Mouse (Mus musculus): ENCODE data around the gene Mib2. TPM values are rescaled to one million over a fixed set of nuclear protein-coding genes. Genes with fewer than 3 reads are reported as not detected.
"Not testable (repeated sequence)": the region's sequence is repeated elsewhere in the genome, so short reads cannot be mapped to it uniquely, and the experiment has no call there.

Mib2 gene
- 52.9 TPM in 2 replicates for polyA plus RNA-seq (2012; rRNA removed)

DNA sequence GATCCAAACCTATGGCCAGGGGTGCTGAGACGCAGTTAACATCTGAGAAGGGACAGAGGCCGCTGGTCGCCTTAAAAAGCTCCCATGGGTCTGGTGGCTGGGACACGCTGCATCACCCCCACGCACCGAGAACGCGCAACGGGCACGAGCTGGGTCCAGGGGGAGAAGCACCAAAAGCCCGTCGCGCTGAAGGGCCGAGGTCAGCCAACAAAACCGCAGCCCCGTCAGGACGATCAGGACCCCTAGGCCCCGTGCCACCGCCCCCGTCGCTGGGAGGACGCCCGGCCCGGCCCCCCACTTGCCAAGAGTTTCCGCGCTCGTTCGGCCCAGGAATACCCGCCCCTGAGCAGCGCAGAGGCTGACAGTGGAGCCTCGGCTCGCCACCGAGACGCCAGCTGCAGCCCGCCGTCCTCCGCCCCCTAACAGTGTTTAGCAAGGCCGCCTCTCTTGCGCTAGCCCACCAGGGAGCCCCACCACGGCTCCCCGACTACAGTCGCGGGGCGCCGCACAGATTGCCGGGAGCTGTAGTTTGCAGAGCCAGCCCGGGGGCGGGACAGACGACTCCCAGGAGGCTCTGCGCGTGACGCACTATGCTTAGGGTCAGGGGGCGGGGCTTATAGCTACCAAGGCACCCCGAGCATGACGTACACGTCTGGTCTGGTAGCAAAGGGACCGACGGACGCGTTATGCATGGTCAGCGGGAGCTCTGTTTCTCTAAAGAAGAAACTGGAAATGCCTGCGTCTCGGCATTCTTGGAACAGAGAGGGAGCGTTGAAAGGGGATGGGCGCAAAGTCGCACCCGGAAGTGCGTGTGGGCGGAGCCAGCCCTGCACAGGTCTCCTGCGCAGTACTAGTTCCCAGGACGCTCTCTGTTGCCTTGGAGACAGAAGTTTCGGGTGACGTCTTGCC lies at the start of gene Mib2:
TSS of gene Mib2 (minus strand) at position 510 of the 909 bp plus-strand sequence.
- DNase-seq (ENCODE audit: low read depth), result peak; percentile 72

DNA sequence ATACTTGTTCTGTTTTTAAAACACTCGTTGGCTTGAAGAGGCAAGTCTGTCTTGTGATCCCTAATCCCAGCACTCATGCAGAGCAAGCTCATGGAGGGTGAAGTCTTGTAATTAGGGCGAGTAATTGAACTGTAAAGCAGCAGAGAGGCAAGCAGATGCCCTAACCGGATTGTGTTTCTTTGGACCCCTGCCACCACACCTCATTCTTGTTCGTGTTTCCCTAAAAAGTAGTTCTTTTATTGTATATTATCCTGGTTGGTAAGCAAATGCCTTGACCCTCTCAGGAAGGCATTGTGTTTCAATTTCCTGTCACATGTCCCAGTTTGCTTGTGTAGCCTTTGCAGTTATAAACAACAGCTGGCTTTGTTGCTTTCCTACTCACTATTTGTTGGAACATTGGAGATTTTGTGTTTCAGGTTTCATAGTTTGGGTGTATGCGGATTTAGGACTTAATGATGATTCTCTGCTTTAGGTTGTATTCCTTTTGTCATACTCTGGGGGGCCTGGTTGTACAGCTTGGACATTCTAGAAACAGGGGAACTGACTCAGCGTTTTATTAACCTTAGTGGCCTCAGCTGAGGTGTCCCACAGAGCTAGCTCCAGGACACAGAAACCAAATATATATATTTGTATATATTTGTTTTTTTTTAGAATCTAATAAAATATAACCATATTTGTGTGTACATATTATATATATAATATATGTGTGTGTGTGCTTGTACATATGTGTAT lies 41.7 kb upstream of the Mib2 start:
- DNase-seq (ENCODE audit: low read depth), result no peak

DNA sequence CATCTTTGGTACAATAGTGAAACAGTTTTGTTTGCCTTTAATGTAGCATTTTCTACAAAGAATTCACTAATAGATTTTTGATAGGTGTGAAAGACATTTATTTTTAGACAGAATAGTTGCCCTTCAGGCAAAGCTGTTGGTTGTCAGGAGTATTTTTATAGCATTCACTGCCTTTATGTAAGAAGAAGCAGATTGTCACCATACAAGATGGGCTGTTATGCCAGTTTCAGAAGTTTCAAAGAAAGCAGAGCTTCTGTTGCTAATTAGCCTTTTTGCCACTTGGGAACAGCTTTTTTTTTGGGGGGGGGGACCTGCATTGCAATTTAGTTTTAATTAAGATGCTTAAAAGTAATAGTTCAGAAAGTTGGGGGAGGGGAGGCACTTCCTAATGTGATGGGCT lies 40.0 kb upstream of the Mib2 start:
- no peak for DNase-seq (ENCODE audit: low read depth)

DNA sequence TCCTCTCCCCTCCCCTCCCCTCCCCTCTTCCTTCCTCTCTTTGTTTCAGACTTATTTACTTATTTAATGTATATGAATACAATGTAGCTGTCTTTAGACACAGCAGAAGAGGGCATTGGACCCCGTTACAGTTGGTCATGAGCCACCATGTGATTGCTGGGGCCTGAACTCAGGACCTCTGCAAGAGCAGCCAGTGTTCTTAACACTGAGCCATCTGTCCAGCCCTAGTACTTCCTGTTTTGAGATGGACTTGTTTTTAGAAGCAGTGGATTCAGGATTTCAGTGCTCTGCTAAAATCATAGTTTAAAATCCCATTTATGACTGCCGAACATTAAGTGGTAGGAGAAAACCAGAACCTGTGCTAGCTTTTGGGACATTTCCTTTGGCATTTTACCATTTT lies 39.6 kb upstream of the Mib2 start:
- no peak for DNase-seq (ENCODE audit: low read depth)

DNA sequence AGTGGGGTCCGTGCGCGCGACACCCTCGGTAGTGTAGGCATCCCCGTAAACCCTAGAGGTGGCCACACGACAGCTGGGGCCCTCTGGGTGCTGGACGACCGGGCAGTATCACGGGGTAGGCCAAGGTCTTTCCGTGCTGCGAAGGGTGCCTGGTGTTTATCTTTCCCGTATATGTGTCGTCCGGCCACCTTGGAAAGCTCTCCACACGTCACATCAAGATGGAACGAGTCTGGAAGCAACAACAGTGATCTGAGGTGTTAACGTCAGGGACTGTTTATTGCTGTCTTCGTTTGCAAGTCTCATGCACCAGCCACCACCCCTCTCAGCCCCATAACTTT lies 36.6 kb upstream of the Mib2 start:
- DNase-seq (ENCODE audit: low read depth), result no peak

DNA sequence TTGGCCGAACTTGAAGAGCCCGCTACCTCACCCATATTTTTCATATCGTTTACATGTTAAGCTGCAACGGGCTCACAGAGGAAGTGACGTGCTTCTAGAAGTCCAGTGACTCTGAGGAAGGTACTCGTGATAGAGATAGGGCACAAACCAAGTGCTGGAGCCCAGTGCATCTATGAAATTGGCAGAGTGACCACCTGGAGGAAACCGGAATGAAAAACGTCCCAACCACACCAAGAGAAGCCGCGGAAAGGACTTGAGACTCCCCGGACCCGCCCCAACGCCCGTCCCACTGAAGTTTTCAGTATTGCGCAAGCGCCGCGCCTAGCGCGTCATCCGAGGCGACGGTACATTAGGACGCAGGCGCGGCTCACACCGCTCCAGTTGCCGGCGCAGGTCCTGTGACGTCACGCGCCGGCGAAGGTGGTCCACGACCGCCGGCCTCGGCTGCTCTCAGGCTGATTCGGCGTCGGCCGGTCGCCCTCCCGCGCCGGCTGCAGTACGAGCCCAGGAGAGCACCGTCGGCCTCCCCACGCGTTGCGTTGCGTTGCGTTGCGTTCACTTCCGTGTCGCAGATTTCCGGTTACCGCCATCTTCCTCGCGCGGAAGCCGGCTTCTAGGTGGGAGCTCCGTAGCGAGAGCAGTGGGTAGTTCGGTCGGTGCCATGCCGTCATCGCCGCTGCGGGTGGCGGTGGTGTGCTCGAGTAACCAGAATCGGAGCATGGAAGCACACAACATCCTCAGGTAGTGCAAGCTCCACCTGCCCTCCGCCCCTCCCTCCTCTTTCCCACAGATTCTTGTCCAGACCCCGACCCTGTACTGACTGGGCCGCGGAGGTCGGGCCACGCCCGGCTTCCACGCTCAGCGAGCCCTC lies 36.0 kb upstream of the Mib2 start, which contains the start of gene Ssu72:
TSS of gene Ssu72 (plus strand) at position 80 of the 871 bp plus-strand sequence.
- DNase-seq (ENCODE audit: low read depth), result no peak

DNA sequence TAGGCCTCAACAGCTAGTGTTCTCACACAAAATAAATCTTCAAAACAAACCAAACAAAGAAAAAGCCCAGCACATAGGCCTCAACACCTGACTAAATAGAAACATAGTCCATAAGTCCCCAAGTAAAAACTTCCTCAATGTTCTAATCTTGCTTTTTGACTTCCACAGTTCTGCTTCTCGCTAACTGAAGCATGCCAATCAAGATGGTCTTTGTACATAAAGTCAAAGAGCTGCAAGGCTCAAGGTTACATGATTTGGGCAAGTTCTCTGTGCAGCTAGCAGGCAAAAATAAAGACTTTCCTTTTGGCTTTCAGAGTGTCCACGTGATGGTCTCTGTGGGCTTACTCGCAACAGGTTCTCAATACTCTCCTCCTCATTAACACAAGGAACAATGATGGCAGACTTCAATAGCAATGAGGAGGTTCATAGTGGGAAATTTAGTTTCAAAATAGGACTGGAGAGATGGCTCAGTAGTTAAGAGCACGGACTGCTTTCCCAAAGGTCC lies 34.5 kb upstream of the Mib2 start:
- DNase-seq (ENCODE audit: low read depth), result no peak

DNA sequence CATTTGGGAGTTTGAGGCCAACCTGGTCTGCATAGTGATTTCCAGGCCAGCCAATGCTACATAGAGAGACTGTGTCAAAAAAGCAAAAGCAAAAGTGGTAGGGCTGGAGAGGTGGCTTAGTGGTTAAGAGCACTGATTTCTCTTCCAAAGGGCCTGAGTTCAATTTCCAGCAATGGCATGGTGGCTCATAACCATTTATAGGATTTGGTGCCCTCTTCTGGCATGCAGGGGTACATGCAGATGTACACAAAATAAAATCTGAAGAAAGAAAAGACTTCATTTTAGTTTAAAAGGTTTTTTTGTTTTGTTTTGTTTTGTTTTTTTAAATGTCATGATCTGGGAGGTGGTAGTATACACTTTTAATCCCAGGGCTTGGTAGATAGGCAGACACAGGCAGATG lies 31.4 kb upstream of the Mib2 start:
- no peak for DNase-seq (ENCODE audit: low read depth)

DNA sequence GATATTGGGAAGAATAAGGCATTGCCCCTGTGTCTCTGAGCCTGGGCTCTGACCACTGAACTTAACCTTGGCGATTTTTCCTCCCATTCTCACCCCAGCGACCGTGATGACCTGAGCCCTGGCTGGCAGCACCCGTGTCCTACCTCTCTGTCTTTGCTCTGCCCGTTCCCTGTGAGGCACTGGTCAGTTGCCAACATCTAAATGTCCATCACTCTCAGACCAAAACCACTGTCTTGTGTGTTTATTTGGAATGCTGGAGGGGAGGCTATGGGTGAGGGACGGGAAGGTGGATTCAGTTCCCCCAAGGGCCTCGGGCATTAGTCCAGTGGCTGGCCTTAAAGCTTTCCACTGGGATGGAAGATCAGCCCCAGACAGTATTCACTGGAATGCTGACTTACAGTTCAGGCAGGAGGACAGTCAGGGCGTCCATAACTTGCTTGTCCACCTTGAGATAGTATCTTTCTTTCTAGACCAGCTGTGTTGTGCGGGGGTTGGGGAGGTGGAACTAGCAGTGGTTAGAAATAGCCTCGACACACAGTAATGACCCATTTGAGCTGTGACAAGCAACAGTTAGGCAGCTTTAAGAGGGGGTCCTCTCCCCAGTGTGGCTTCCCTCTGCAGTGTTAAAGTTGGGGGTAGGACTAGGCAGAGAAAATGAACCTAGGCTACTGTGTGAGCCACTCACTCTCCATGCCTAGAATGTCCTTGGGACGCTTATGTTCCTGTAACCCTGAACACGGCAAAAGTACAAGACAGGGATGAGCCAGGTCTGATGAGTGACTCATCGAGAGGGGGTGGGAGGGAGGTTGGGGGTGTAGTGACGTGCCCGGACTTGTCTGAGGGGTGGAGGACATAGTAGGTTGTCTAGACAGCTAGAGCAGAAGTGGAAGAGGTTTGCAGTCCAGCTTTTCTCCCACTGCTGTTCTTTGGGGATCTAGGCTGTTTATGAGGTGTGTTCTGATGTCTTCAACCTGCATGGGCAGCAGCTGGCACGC lies 27.6 kb upstream of the Mib2 start:
- peak; percentile 68 for DNase-seq (ENCODE audit: low read depth)

DNA sequence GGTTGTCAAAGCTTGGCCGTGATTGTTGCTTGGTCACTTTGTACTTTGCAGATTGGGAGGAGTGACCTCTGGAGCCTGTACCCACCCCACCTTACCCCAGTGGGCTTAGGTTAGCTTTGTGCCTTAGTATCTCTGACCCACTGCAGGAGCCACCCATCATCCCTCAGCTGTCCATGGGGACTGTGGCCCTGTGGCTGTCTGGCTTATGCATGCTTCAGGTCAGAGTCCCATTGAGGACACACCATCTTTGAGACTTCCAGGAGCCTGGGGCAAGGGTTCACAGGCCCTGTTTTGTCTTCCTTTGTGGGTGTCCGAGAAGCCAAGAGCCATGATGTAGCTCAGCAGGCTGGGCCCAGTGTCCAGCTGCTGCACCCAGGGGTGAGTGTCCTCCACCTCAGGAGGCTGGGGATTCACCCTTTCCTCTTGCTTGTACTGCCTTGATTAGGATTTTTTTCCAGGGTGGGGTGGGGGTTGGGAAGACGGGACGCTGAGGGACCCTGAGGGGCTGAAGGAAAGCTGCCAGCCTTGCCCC lies 26.6 kb upstream of the Mib2 start:
- no peak for DNase-seq (ENCODE audit: low read depth)

DNA sequence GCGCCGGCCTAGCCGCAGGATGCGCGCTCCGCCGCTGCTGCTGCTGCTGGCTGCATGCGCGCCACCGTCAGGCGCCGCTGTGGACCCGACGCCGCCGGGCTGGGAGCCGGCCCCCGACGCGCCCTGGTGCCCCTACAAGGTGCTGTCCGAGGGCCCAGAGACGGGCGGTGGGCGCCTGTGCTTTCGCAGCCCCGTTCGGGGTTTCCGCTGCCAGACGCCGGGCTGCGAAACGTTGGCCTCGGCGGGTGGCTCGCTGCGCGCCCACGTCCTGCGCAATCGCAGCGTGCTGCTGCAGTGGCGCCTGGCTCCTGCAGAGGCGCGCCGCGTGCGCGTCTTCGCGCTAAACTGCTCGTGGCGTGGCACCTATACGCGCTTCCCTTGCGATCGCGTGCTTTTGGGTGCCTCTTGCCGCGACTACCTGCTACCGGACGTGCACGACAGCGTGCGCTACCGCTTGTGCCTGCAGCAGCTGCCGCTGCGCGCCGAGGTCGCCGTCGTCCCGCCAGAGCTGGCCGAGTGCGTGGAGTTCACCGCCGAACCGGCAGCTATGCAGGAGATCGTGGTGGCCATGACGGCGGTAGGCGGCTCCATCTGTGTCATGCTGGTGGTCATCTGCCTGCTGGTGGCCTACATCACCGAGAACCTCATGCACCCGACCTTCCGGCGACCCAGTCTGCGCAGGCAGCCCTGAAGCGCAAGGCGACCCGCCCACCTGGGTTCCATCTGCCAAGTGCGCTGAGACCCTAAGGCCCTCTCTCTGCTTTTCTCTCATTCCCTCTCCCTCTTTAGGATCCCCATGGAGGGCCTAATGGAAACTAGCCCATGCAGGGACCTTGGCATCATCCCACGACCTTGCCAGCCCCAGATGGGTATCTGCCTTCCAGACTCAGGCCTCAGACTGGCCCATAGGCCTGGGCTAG lies 25.7 kb upstream of the Mib2 start:
- no peak for DNase-seq (ENCODE audit: low read depth)

DNA sequence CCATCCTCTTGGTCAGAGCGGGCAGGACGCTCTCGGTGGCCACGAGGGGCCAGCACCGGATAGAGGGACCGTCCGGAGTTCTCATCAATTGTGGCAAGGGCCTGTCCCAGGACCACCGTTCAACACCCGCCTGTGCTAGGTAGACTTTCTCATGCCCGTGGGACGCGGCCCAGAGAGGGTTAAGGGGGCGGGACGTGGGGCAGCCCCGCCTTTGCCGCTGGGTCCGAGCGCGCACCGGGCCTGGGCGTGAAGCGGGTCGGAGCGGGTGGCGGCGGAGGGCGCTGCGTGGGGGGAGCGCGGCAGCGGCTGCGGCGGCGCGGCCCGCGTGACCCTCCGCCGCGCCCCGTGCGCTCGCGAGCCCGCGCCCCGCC lies 25.1 kb upstream of the Mib2 start, which contains the start of gene Fndc10:
TSS of gene Fndc10 (plus strand) at position 232 of the 371 bp plus-strand sequence.
- DNase-seq (ENCODE audit: low read depth), result no peak

DNA sequence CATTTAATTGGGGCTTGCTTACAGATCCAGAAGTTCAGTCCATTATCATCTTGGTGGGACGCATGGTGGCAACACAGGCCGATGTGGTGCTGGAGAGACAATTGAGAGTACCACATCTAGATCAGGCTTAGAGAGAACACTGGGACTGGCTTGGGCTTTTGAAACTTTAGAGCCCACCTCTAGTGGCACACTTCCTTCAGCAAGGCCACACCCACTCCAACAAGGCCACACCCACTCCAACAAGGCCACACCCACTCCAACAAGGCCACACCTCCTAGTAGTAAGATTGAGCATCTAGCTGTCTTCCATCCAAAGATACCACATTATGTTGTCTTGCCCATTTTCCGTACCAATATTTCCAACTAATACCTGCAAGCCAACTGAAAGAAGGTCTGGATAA lies 23.4 kb upstream of the Mib2 start:
- no peak for DNase-seq (ENCODE audit: low read depth)

DNA sequence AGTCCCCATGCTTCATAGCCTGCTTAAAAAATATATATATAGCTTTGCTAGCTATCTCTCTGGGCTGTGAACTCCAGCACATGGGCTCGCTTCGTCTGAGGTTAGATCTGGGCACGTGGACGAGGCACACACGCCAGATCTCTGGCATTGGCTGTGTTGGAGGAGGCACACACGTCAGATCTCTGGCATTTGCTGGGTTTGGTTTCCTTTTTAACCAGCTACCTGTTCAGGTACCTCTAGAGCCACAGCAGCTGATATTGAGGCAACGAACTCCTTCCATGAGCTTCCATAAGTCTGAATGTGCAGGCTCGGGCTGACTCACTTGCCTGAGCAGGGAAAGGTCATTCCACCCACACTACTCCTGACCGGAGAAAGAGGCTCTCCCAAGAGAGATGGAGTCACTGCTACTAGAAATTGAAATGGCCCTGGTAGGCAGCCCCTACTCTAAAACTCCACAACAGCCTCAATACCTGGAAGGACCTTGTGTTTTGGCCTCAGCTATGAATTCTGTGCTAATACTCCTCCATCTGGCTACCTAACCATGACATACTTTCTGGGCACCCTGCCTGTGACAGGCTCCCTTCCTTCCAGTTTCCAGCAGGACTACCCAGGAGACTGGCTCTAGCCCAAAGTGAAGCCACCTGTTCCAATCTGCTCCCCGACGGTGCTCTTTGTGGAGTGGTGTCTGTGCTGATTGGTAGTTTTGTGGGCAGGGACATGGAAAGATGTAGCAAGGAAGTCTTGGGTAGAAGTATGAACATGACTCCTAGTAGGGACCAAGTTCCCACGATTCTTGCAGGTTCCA lies 21.8 kb upstream of the Mib2 start:
- DNase-seq (ENCODE audit: low read depth), result no peak

DNA sequence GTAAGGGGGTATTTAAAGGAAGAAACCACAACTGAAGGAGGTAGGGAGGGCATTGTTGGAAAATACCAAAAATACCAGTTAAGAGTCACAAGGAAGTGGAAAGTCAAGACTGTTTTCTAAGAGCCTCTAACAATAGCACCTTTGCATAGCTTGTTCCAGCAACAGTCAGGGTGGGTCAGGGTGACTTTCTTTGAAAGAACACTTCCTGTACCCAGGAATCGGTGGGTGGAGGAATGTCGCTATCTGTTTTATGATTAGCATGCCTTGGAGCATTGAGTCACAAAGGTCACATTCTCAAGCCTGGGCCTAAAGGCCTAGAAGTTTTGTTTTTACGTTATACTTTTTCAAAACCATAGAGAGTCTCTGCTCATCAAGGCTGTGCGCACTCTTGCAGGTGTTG lies 18.8 kb upstream of the Mib2 start:
- DNase-seq (ENCODE audit: low read depth), result not testable (repeated sequence)

DNA sequence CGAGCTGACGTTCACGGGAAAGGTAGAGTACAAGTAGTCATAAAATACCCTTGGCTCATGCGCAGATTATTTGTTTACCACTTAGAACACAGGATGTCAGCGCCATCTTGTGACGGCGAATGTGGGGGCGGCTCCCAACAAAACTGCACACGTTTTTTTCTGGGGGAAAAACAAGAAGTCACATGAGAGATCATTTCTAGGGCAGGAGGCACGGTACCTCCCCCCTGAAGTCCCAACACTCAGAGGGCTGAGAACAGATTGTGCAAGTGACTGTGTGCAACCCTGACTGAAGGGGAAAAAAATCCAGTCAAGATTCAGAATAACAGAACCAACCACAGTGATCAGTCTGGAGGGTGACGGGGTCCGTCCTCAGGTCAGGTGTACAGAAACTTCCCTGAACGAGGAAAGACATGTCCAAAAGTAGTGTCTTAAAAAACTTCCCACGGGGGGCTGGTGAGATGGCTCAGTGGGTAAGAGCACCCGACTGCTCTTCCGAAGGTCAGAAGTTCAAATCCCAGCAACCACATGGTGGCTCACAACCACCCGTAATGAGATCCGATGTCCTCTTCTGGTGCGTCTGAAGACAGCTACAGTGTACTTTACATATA lies 14.8 kb upstream of the Mib2 start:
- not testable (repeated sequence) for DNase-seq (ENCODE audit: low read depth)

DNA sequence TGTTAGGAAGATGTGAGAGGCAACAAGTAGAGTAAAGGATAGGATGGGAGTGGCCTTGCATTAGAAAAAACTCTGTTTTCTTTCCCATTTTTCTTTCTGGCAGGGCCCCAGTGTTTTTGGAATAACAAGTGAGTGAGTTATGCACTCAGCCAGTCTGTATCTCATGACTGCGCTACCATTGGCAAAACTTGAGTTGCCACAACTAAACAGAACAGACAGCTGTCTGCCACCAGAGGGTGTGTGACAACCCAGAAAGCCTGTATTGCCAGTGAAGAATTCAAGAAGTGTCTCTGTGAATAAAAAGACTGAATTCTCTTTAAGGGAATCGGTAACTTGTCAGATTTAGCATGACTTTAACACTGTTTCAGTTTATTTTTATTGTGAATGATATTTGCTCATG lies 7.0 kb upstream of the Mib2 start:
- no peak for DNase-seq (ENCODE audit: low read depth)

DNA sequence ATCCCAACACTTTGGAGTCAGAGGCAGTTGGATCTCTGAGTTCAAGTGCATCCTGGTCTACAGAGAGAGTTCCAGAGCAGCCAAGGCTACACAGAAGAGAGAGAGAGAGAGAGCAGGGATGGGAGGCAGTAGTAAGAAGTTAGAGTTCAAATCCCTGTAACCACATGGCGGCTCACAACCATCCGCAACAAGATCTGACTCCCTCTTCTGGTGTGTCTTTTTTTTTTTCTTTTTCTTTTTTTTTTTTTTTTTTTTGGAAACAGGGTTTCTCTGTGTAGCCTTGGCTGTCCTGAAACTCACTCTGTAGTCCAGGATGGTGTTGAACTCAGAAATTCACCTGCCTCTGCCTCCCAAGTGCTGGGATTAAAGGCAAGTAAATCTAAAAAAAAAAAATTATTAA lies 3.1 kb upstream of the Mib2 start:
- no peak for DNase-seq (ENCODE audit: low read depth)

All from gonadal fat pad, adult 2 months (tissue).